Mouse (Mus musculus) liver, postnatal 0 days (tissue): ENCODE data around the gene Tex101. TPM values are rescaled to one million over a fixed set of nuclear protein-coding genes. Genes with fewer than 3 reads are reported as not detected.

Experiments
- ATAC-seq: fragments of 200-750 bp; cut with Nextera tagmentation; 2 replicates; pipeline ENCODE4 v1.8.0; 2017; ENCODE audit warnings: mild to moderate bottlenecking, moderate library complexity
- DNase-seq: peaks from one replicate; pipeline ENCODE4 v3.0.0-alpha.2; 2016
- H3K27ac ChIP-seq: fragments of 300-500 bp; sonication (generic); 2 replicates; pipeline ENCODE4 v1.5.1; 2014; ENCODE audit warnings: antibody characterized with exemption, moderate library complexity, mild to moderate bottlenecking, low read depth
- H3K27me3 ChIP-seq: fragments of 300-500 bp; sonication (generic); 2 replicates; pipeline ENCODE4 v1.6.1; 2014; ENCODE audit warnings: low read length, control low read depth, mixed read lengths; ENCODE audit not compliant: insufficient read depth
- H3K36me3 ChIP-seq: fragments of 300-500 bp; sonication (generic); replicated peaks from 2 replicates; pipeline ENCODE4 v1.6.1; 2014; ENCODE audit warnings: mild to moderate bottlenecking, control low read depth, low read length, moderate library complexity, mixed read lengths; ENCODE audit not compliant: insufficient read depth
- H3K4me1 ChIP-seq: fragments of 300-500 bp; sonication (generic); 2 replicates; pipeline ENCODE4 v1.6.1; 2014; ENCODE audit warnings: antibody characterized with exemption, mild to moderate bottlenecking, control low read depth; ENCODE audit not compliant: insufficient read depth
- H3K4me2 ChIP-seq: fragments of 300-500 bp; sonication (generic); 2 replicates; pipeline ENCODE4 v1.6.1; 2014; ENCODE audit warnings: low read depth, mild to moderate bottlenecking, low read length, moderate library complexity, mixed read lengths
- H3K4me3 ChIP-seq: fragments of 300-500 bp; sonication (generic); 2 replicates; pipeline ENCODE4 v1.5.1; 2014; ENCODE audit warnings: low read depth, low read length
- H3K9ac ChIP-seq: fragments of 300-500 bp; sonication (generic); replicated peaks from 2 replicates; pipeline ENCODE4 v1.6.1; 2014; ENCODE audit warnings: mild to moderate bottlenecking, moderate library complexity
- H3K9me3 ChIP-seq: fragments of 300-500 bp; sonication (generic); 2 replicates; pipeline ENCODE4 v1.6.1; 2016; ENCODE audit warnings: mild to moderate bottlenecking, control low read depth, low read length, mixed read lengths
- CTCF ChIP-seq: sonication (generic); IDR thresholded peaks from 2 replicates; pipeline ENCODE4 v1.5.1; 2016; ENCODE audit warnings: antibody characterized with exemption, low read depth
- EP300 ChIP-seq: IDR thresholded peaks from 2 replicates; pipeline ENCODE4 v1.6.1; 2016; ENCODE audit warnings: antibody characterized with exemption, low read depth, mild to moderate bottlenecking
- WGBS: fragments of 180-500 bp; shearing (Covaris S2); extraction: QIAGEN DNeasy Blood & Tissue Kit; methylation state at CpG from one replicate; pipeline ENCODE4 v1.1.7; 2014; ENCODE audit not compliant: insufficient replicate concordance; 5-methylcytosine and 5-hydroxymethylcytosine counted together
- polyA plus RNA-seq: library from polyadenylated mRNA; unstranded; fragments of >200 nt; fragmentation: Nextera tagmentation; extraction: Ambion mirVana; gene quantifications from 2 replicates; pipeline ENCODE4 v1.2.1, GENCODE M21; 2015

Gene Tex101
- polyA plus RNA-seq, 1 experiment from 2014 or later: not detected

- 4% methylated on average over 35 of the region's 35 CpGs for WGBS
- peaks cover 8% of the 10 kb centered on the region for H3K4me1 ChIP-seq
- peaks cover 45% of the 10 kb centered on the region for H3K27me3 ChIP-seq
- ATAC-seq (peak; percentile 17; the same call in 1 of the 2 replicates), DNase-seq (no peak)
- peak overlapping the region; percentile 30; the same call in 1 of the 2 replicates for H3K9ac ChIP-seq
- H3K4me3 ChIP-seq: peak overlapping the region; percentile 49
- H3K4me2 ChIP-seq: peak overlapping the region; percentile 86
- no peaks in the 10 kb centered on the region for H3K9me3 ChIP-seq
- H3K27ac ChIP-seq: no peak overlapping the region
- H3K36me3 ChIP-seq: no peaks in the 10 kb centered on the region
- TF ChIP-seq EP300: no peak
- TF ChIP-seq CTCF: no peak
Observed at GRCm38 (mm10) chr7:24638026-24638856, 38.2 kb downstream of the Tex101 start.

DNA sequence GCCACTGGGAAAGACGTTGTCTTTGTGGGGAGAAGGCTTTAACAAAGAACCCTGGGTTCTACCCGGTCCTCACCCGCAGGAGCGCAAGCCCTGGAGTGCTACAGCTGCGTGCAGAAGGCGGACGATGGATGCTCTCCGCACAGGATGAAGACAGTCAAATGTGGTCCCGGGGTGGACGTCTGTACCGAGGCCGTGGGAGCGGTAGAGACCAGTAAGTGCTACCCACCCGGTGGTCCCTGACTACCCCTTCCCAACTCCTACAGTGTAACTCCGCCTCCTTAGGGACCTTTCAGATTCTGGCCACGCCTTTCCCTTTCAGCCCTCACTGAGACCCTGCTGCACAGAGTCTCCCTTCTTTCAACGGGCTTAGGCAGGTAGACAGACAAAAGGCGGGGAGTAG is 39.4 kb downstream of the Tex101 start:
- H3K4me3 ChIP-seq: no peak overlapping the region
- H3K4me1 ChIP-seq: peaks cover 8% of the 10 kb centered on the region
- 9% methylated on average over 18 of the region's 18 CpGs for WGBS
- DNase-seq (no peak), ATAC-seq (no peak)
- H3K27me3 ChIP-seq: peaks cover 45% of the 10 kb centered on the region
- no peak overlapping the region for H3K4me2 ChIP-seq
- H3K27ac ChIP-seq: no peak overlapping the region
- H3K36me3 ChIP-seq: no peaks in the 10 kb centered on the region
- TF ChIP-seq CTCF (no peak), EP300 (no peak)
- no peaks in the 10 kb centered on the region for H3K9me3 ChIP-seq
- no peak overlapping the region for H3K9ac ChIP-seq

DNA sequence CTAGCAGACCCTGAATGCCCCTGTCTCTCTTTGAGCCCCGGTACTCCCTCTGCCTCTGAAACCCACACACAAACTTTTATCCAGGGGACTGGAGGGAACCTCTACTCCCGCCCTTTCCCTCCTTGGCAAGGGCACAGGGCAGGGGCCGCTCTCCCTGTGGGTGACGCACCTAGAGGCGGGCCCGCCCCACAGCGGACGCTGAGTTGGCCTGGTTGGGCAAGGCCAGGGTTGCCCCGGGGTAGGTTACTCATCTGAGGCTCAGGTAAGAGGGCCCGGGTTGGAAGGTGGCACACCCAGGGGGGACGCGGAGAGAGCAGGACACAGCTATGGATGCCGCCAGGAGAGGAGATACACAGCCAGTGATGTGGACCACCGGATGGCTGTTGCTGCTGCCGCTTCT is 40.2 kb downstream of the Tex101 start, which contains the start of gene Lypd3:
TSS of gene Lypd3 (plus strand) at position 287 of the 400 bp plus-strand sequence.
- H3K36me3 ChIP-seq: no peaks in the 10 kb centered on the region
- H3K9ac ChIP-seq: no peak within 1 kb of the TSS
- no peaks in the 10 kb centered on the region for H3K9me3 ChIP-seq
- no peak for TF ChIP-seq CTCF
- TF ChIP-seq EP300: no peak
- H3K27me3 ChIP-seq: peaks cover 45% of the 10 kb centered on the region
- no peak within 1 kb of the TSS for H3K27ac ChIP-seq
- H3K4me3 ChIP-seq: no peak within 1 kb of the TSS
- ATAC-seq (no peak), DNase-seq (no peak)
- H3K4me2 ChIP-seq: no peak within 1 kb of the TSS
- H3K4me1 ChIP-seq: peaks cover 8% of the 10 kb centered on the region
- WGBS: 31% methylated on average over 13 of the region's 15 CpGs

DNA sequence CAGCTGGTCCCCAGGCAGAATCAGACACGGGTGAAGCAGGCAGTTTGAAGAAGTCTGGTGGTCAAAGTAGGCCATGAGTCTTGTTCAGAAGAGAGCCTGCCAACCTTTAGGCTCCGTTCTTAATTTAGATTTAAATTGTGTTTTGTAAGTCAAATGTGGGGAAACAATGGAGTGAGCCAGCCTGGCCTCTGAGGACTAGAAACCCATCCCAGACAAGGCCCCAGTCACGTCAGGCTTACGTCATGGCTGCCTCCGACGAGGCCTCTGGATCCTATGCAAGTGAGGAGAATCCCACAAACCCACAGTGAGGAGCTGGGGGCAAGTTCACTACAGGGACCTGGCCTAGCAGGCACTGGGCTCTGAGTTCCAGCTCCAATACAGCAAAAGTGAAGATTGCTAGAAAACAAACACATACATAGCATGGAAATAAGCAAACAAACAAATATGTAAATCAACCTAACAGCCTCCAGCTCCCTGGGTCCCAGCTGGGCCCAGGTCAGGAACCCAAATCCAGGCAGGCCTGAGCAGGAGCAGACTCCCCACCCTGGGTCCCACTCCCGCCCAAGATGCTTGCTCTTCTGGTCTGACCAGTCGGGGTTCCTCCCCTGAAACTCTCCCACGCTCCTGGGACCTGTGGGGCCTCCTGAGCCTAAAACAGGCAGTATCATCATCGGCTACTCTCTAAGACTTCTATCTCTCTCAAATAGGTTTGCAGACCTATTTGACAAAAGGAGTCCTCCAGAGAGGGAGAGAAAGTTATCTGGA is 46.2 kb downstream of the Tex101 start:
- Histone ChIP-seq H3K9ac (no peak overlapping the region), H3K27me3 (no peaks in the 10 kb centered on the region), H3K36me3 (0 out of 2 replicates have a peak, but pooled peaks cover 4% of the 10 kb centered on the region), H3K9me3 (no peaks in the 10 kb centered on the region), H3K27ac (no peak overlapping the region), H3K4me1 (peaks cover 6% of the 10 kb centered on the region), H3K4me3 (no peak overlapping the region), H3K4me2 (no peak overlapping the region)
- 79% methylated on average over 10 of the region's 10 CpGs for WGBS
- TF ChIP-seq EP300: no peak
- no peak for TF ChIP-seq CTCF
- no peak for ATAC-seq
- no peak for DNase-seq

DNA sequence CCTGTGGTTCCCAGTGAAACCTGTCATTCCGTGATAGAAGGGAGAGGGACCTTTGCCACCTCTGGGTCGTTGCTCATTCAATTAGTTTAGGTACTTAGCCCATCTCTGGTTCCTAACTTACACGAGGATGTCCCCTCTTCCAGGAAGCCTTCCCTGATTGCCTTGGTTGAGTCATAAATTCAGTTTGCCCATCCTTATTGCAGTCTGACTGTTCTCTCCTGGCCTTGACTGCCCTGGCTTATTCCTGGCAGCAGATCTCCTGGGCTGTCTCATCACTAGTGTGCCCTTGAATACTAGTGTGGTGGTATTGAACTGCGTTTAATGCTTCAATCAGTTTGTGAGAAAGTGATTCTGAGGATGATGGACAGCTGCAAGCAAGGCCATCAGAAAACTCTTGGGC is 46.8 kb downstream of the Tex101 start:
- Histone ChIP-seq H3K9ac (no peak overlapping the region), H3K4me3 (no peak overlapping the region), H3K9me3 (no peaks in the 10 kb centered on the region), H3K27ac (no peak overlapping the region), H3K4me2 (no peak overlapping the region), H3K27me3 (no peaks in the 10 kb centered on the region), H3K36me3 (0 out of 2 replicates have a peak, but pooled peaks cover 9% of the 10 kb centered on the region), H3K4me1 (peaks cover 6% of the 10 kb centered on the region)
- 59% methylated on average over 4 of the region's 4 CpGs for WGBS
- ATAC-seq (no peak), DNase-seq (no peak)
- no peak for TF ChIP-seq CTCF
- TF ChIP-seq EP300: no peak
